Mouse (Mus musculus) right cerebral cortex, adult 2 months (tissue): ENCODE data around the gene Hoxa7.

Experiments
- DNase-seq, 2 experiments: peaks; one replicate each; pipeline ENCODE4 v3.0.0; 2021 to 2022; ENCODE audit warnings: low spot score in 2 of 2

The Hoxa7 gene

DNA sequence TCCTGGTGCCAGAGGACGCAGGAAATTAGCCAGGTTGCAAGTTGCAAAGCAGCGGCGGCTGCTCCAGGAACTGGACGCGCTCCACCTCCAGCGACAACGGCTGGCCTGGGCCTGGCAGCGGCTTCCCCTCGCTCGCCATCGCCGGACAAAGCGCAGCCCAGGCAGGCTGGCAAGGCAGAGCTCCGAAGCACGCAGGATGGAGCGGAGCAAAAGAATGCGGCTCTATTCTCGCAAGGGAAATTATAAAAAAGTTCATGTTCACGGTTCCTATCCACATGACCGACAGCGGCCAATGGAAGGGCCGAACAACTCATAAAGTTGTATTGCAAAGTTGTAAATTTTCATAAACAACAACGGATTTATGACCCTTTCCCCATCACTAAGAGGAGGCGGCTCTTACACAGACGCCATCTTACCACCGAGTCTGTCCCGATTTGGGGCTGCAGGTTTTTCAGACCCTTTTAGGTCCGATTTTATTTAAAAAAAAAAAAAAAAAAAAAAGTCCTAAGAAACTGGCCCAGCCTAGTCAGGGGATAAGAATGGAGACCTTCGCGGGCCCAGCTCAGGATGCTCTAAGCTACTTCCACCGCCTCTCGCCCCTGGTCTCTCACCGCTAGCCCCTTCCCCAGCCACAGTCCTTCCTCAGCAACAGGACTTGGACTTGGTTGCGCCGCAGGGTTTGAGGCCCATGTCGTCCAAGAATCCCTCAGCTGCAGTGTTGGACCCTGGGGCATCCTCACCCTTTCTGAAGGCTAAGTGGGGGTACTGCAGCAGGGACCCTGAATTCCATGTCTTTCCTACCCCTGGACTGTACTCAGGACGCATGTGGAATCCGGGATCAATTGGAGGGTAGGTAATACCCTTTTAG, 8.3 kb downstream of the Hoxa7 start, which contains the start of the genes Hoxa3 and Gm28308:
Gene Hoxa3 (minus strand): TSS at position 218 of the 868 bp plus-strand sequence.
Gene Gm28308 (minus strand): TSS at position 221 of the 868 bp plus-strand sequence.
- DNase-seq = no peak

DNA sequence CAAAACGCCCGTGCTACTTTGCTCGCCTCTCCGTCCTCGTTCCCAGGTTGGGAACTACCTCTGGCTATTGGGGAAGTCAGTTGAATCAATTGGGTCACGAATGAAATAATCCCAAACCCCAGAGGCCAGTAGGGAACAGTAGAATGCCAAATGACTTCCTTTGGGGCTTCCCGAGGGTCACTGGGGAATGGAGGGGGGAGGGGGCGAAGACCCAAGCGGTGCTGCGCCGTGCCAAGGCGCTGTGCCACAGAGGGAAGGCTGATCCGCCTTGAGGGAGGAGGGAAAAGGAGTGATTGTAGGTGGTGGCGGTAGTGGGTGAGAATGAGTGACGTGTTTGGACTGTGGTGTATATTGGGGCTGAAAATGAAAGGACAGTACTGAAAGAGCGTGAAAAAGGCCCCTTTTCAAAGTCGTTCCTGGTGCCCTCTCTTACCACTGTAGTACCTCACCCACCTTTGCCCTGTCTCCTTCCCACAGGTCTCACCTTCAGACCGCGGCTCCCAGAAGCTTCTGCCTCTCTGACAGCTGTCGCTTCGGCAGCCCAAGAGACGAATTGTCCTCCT, 9.0 kb downstream of the Hoxa7 start:
- no peak for DNase-seq

DNA sequence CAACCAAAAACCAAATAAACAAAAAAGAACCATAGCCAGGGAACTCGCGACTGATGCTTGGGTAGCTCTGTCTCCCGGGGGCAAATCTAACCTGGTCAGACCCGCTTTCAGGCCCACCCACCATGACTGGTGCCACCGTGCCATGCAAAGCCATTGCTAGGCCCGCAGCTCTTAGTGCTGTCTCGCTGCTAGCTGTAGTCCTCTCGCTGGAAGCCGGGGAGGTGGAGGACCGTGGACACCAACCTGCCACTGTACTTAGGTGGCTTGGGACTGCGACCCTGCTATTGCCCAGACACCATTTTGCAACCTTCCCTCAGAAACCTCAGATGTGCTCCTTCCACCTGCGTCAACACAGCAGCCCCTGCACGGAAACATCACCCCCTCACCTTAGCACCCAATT, 9.7 kb downstream of the Hoxa7 start:
- no peak for DNase-seq

DNA sequence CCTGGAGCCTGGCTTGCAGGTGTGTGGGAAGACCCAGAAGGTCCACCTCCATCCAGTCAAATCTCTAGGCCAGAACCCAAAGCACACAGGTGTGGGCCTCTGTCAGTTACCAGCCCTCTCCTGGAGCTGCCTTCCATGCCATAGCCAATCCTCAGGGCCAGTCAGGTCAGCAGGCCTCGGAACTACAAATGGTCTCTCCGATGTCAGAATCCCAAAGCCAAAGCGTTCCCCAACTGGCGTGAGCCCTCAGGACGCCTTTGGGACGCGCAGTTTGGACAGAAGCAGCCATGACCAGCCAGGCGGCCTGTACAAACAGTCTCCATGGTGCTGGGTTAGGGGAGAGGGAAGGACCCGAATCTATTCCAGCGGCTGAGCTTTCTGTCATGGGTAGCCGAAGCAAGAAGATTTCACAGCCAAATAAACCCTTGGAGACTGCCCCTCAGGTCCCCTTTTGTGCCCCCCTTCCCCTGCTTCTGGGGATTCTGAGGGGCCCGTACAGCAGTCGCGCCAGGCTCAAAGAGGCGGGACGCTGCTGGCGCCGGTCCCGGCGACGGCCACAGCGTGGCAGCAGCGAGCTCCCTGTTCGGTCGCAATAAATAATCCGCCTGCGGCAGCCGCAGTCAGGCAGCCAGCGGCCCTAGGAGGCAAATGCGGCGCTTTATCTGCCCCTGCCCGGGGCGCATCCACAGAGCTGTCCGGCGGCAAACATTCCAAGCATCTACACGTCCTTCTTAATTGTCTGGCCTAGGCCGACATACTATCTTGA, 10.3 kb downstream of the Hoxa7 start:
- peak; percentile 38 to 65 for DNase-seq

DNA sequence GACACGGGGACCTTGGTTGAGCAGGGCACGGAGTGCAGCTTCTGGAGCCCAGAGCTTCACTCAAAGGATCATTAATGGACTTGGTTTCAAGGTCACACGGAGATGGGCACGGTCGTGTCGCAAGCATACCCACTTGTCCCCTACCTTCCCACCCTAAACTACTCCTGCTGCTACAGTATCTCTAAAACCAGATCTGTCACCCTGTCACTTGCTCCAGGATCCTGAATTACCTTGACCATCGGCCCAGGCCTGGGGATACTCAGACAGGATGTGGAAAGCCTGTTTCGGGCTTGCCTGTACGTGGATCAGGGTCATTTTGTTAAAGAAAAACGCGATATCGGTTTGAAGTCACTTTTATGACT, 12.0 kb downstream of the Hoxa7 start:
- DNase-seq = no peak

DNA sequence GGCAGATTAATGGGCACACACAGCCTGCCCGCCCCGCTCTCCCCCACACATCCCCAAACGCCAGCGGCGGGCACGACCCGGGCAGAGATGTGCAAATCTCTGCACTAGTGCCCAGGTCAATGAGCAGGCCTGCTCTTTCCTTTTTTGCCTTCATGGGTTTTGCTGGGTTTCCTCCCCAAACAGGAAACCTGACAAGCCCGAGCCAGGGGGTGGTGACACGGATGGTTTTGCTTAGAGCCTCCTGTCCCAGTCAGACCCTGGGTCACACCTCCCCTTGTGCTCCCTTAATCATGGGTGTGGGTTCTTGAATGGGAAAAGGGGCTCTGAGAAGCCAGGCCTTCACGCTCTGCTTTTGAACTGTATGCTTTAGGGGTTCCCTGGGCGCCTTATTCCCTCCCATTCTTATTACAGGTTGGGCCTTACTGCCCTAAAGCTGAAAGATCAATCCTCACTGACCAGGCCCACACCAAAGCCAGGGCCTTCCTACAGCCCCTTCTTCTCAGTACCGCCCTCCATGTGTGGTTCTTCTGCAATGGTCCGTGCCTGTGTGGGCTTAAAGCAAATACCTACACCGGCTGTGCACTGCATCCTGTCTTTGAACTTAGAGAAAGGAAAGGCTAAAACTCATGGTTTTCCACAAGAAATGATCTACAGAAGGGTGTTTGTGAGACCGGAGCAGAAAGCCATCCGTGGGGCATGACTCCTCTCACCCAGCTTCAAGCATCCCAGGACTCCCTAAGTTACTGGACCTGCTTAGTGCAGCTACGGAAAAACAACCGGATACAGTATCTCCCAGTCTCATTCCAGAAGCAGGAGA, 12.6 kb downstream of the Hoxa7 start:
- DNase-seq = no peak

DNA sequence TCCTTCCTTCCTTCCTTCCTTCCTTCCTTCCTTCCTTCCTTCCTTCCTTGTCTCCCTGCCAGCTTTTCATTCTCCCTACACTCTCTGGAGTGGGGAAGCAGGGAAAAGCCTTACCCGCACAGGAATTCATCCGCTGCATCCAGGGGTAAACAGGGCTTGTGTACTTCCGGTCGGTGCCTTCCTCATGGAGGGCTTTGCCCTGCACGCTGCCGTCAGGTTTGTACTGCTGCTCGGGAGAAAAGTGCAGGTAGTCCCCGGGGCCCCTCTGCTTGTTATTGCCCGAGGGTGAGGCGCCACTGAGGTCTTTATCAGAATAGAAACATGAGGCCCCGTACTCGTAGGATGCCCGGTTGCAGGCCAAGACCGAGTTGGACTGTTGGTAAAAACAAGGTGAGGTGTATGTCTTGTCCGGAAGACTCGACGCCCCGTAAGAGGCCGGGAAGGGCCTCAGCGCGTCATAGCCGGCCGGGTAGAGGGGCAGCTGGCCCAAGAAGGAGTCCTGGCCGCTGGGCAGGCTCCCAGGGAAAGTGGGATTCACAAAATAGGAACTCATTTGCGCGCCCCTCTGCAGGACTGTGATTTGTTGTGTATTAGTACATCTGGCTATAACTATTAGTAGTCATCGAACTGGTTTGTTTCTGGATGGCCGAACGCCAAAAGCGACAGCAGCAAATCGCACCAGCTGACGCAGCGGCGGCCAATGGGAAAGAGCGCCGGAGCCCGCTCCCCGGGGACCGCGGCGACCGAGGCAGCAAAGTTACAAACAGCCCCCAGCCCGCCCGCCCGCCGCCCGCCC, 13.4 kb downstream of the Hoxa7 start, which contains the start of gene Hoxa6:
Gene Hoxa6 (minus strand): TSS at position 651 of the 796 bp plus-strand sequence.
- no peak for DNase-seq

DNA sequence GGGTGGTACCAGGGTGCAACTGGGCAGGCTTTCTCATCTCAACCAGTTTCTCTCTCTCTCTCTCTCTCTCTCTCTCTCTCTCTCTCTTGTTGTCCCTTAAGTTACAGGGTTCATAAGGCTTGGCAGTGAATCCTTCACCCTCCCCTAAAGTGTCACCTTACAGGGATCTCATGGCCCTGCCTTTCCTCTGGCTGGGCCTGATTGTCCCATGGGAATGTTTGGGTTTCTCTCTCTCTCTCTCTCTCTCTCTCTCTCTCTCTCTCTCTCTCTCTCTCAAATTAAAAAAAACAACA, 14.0 kb downstream of the Hoxa7 start:
- no peak for DNase-seq

DNA sequence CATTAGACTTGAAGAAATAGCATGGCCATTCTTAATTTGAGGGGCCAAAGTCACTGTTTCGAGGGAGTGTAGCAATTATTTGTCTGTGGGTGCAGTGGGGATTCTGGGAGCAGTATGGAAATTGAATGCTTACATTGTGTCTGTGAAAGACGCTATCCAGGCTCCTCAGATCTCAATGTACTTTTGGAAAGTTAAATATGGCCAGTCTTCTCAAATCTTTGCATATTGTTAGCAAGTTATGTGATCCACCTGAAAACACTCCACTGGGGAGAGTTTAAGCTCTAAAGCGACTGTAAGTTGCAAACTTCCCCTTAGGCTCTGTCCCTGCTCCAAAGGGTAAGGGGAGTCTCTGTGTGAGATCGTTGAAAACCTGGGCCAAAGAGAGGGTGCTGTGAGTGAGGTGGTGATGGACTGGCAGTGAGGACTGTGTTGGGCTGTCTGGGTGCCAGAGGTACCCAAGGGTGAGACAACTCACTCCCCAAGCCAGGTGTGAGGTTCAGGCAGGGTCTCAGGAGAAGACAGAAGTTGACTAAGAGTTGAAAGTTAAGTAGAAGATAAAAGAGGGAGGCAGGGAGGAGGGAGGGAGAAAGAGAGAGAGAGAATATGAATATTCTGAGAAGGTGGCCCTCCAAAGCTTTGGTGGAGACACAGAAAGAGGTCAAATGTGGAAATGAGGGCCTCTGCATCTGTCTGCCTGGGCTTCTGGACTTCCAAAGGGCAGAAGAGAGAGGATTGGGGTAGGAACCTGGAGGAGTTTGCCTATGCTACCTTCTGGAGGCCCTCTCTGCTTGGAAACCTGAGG, 14.6 kb downstream of the Hoxa7 start:
- DNase-seq = no peak

DNA sequence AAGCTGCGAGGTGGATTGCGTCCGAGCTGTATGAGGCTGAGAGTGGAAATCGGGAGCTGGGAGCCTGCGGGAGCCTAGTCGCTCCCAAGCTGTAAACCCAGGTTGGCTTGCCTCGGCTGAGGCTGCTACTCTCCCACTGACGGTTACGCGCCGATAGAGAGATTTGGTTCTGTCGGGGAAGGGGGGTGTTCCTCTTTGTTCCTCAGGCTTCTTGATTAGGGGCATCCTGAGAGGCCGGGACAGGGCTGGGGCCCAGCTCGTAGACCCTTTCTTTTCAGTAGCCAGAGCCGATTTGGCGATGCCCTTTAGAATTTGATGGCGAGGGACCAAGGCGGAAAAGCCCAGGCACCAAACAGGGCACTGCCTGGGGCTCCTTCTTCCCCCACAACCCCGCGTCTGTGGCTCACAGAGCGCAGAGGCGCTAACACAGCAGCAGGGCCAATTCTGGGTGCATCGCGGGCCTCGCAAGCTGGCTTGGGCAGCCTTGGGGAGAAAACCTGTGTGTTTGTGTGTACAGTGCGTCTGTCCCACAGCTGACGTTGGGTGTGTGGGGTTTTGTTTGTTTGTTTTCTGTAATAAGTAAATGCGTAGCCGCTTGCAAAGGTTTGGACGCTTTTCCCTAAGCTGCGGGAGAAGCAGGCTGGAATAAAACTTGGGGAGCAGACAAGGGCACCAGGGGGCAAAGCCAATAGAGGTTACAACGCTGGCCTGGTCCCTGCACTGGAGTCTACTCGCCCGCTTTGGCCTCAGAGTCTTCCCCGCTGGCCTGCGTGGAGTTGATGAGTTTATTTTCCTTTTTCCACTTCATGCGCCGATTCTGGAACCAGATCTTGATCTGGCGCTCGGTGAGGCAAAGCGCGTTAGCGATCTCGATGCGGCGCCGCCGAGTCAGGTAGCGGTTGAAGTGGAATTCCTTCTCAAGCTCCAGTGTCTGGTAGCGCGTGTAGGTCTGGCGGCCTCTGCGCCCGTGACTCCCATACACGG, 15.7 kb downstream of the Hoxa7 start:
- no peak for DNase-seq

DNA sequence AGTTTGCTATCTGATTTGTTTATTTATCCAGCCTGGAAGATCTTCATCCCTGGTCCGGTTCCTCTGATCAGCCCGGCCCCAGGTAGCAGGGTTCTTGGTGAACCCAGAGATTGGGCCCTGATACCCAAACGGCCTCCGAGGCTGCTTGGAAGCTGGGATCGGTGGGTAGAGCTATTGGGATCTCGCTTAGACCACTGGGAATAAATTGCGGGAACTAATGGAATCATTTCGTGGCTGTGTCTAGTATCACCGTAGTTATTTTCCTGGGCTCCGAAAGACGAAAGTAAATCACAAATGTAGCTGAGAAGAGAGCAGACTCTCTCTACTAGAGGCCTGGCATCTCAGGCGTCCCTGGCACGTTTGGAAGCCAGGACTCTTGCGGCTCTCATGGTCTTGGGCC, 16.4 kb downstream of the Hoxa7 start:
- no peak for DNase-seq

DNA sequence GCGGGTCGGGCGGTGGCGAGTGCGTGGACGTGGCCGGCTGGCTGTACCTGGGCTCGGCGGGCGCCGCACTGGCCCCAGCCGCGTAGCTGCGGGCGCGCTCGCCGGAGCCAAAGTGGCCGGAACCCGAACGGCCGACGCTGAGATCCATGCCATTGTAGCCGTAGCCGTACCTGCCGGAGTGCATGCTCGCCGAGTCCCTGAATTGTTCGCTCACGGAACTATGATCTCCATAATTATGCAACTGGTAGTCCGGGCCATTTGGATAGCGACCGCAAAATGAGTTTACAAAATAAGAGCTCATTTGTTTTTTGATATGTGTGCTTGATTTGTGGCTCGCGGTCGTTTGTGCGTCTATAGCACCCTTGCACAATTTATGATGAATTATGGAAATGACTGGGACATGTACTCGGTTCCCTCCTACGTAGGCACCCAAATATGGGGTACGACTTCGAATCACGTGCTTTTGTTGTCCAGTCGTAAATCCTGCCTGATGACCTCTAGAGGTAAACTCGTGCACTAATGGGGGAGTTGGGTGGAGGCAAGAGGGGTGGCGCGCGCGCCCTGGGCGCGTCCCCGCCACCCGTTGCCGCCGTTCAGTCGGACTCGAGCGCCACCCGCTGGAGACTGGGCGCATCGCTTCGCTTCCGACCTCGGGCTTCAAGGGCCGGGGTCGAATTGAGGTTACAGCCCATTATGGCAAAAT, 17.5 kb downstream of the Hoxa7 start, which contains the start of gene Hoxa5:
Gene Hoxa5 (minus strand): TSS at position 538 of the 703 bp plus-strand sequence.
- DNase-seq = no peak

DNA sequence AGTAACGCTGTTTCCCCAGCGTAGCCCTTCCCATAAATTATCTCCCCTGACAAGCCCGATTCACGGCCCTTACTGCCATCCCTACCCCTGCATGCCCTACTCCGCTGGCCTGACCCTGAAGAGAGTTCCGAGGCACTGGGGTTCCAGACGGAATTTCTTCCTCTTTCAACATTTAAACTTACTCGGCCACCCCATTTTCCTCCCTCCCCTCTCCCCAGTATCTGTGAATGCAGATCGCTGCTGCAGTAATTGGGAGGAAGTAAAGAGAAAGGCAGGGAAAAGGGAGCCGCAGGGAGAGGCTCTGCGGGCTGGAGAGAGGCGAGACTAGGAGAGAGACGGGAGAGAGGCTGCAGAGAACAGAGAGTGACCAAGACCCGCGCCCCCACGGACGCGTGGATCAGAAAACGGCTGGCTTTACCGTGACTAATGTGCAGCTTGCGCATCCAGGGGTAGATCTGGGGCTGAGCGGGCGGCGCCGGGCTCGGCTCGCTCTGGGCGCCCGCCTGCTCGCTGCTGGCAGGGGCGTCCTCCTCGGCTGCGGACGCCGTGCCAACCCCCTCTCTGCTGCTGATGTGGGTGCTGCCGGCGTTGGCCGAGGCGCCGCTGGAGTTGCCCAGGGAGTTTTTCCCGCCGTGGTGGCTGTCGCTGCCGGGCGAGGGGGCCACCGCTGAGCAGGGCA, 18.1 kb downstream of the Hoxa7 start:
- no peak for DNase-seq

DNA sequence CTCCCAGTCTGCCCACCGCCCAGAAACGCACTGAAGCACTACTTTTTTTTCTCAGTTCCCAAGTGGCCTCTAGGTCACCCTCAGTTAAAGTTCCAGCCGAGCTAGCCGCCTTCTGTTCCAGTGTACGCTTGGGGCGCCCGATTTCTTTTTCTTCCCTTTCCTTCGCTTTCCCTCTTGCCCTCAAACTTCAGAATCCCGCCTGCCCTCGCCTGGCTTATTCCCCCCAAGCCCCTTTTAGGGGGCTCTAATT, 18.6 kb downstream of the Hoxa7 start:
- DNase-seq = no peak

DNA sequence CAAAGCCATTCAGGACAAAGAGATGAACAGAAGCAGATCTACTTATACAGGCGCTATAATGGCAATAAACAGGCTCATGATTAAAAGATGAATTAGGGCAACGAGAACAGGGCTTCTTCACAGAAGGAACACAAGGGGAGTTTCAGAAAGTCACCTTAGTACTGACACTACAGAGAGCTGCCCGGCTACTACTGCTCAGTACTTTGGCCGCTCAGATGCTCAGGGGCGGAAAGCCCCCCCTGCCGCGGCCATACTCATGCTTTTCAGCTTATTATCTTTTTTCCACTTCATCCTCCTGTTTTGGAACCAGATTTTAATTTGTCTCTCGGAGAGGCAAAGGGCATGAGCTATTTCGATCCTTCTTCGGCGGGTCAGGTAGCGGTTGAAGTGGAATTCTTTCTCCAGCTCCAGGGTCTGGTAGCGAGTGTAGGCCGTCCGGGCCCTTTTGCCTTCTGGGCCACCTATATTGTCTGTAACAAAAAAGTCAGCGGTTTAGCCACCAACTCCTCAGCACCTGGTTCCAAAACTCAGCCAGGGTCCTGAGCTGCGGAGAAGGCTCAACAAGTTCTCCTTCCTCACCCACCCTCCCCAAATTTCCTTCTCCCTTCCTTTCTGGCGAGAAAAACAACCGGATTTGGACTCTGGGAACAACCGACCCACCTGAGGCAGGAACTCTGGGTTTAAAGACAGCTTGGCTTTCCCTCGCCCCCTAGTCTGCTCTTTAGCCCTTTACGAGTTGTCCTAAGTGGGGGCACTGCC, 19.1 kb downstream of the Hoxa7 start:
- DNase-seq = no peak

DNA sequence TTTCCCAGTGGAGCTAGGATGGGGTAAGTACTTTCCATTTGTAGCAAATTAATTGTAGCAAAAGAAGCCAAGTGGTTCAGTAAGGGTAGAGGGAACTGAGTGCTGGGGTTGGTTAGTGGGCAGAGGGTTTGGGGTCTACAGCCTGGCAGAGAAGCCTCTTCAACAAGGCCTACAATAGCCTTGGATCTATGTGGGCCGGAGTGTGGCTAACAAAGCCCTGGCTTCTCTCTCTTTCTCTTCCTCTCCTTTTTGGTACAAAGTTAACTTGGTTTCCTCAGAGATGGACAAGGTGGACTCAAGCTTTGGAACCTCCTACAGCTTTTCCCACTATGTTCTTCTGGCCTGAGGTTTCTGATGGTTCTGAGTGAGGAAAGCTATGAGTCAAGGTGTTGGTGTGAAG, 20.4 kb downstream of the Hoxa7 start:
- DNase-seq = no peak

DNA sequence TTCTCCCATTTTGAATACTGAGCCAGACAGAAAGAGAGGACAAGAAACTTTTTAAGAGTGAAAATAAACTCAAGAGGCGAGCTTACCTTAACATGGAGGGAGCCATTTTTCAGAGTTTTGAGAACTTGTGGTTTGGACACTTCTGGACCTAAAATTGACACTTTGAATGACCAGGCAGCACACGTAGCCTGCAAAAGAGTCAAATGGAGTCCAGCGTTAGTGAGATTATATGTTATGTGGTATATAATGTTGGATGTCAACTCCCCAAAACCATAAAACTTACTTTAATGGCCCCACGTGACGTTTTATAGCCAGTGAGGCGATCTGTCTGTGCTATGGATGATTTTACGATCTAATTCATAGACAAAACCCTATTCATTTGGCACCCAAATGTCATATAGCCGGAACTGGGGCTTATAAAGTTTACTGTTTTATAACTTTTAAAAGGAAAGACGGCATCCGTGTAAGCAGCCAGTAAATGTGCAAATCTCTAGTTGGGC, 20.9 kb downstream of the Hoxa7 start:
- DNase-seq = no peak
